Mouse (Mus musculus): ENCODE measurements at regions not wholly inside any gene's neighbourhood (a gene's known extent, or its start where the extent isn't known, plus 50 kb on each side); places are given as distances from the start of the nearest gene placed in this dataset. TPM values are rescaled to one million over a fixed set of nuclear protein-coding genes. Genes with fewer than 3 reads are reported as not detected.

DNA sequence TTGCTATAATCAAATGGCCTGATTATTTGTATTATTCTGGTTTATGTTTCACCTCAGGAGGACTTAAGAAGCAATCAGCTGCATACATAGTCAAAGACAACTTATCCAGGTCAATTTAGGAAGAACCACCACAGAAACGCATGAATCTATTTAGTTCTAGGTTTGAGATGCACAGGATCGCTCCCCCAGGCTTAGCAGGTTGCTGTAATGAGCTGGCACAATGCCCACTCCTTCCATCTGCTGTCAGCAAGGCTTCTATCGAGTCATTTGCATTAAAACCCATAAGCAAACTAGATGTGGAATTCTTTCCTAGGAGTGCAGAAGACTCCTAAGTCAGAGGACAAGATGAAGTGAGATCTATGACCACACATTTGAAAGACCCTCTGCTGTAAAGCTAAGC, 455.6 kb downstream of the Tecrl start:
- ATAC-seq: no peak
- Histone ChIP-seq H3K27ac (no peak overlapping the region), H3K4me2 (no peak overlapping the region), H3K4me3 (no peak overlapping the region), H3K27me3 (replicated peaks) (no peaks in the 10 kb centered on the region), H3K36me3 (no peaks in the 10 kb centered on the region), H3K9me3 (replicated peaks) (no peaks in the 10 kb centered on the region), H3K9ac (no peak overlapping the region), H3K4me1 (no peaks in the 10 kb centered on the region)
- WGBS (ENCODE audit: insufficient replicate concordance): 56% methylated on average over 3 of the region's 3 CpGs

DNA sequence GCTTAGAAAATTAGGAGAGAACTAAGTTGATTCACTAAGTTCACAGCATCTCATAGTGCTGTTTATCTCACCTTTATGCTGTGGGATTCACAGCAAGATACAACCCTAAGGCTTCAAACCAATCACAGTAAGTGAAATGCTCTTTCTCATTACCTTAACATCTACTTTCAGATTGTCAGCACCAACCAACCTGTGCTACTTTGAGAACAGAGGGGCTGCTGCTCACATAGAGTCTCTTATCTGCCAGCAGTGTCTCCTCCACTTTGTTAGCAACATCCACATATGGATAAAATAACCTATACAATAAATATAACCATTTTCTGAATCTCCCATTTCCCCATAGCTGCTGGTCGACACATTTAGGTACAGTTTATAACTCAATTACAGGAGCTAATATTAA, 456.1 kb downstream of the Tecrl start:
- no peaks in the 10 kb centered on the region for H3K36me3 ChIP-seq
- whole genome bisulfite sequencing (ENCODE audit: insufficient replicate concordance): 63% methylated on average over 1 of the region's 1 CpGs
- H3K27me3 ChIP-seq (replicated peaks): no peaks in the 10 kb centered on the region
- no peak overlapping the region for H3K27ac ChIP-seq
- no peak overlapping the region for H3K9ac ChIP-seq
- no peak overlapping the region for H3K4me3 ChIP-seq
- H3K4me1 ChIP-seq: no peaks in the 10 kb centered on the region
- no peak for ATAC-seq
- no peak overlapping the region for H3K4me2 ChIP-seq
- H3K9me3 ChIP-seq (replicated peaks): no peaks in the 10 kb centered on the region

DNA sequence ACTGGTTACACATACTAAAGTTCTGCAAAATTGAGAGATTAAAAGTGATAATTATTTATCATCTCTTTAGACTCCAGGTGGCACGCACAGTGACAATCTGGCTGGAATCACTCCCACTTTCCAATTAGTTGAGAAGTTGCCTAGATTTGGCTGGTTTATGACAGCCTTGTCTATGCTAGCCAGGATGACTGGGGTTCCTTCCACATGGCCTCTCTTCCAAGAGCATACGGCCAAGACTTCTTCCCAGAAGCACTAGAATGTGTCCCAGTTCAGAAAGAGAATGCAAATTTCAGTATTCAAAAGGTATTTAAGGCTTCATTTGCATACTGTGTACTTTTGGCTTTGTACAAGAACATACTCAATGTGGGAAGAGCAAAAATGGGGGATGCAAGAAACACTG, 456.6 kb downstream of the Tecrl start:
- Histone ChIP-seq H3K9ac (no peak overlapping the region), H3K27ac (no peak overlapping the region), H3K4me1 (no peaks in the 10 kb centered on the region), H3K9me3 (replicated peaks) (no peaks in the 10 kb centered on the region), H3K27me3 (replicated peaks) (no peaks in the 10 kb centered on the region), H3K36me3 (no peaks in the 10 kb centered on the region), H3K4me3 (no peak overlapping the region), H3K4me2 (no peak overlapping the region)
- 63% methylated on average over 2 of the region's 2 CpGs for WGBS (ENCODE audit: insufficient replicate concordance)
- ATAC-seq: no peak

DNA sequence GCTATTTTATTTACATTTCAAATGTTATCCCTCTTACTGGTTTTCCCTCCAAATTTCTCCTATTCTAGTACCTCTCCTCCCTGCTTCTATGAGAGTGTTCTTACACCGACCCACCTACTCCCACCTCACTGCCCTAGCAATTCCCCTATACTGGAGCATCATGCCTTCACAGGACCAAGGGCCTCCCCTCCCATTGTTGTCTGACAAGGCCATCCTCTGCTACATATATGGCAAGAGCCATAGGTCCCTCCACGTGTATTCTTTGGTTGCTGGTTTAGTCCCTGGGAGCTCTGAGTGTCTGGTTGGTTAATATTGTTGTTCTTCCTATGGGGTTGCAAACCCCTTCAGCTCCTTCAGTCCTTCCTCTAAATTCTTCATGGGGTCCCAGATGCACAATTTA, 485.7 kb downstream of the Tecrl start:
- Histone ChIP-seq H3K9me3 (replicated peaks) (no peaks in the 10 kb centered on the region), H3K27me3 (replicated peaks) (no peaks in the 10 kb centered on the region), H3K4me2 (no peak overlapping the region), H3K9ac (no peak overlapping the region), H3K4me1 (no peaks in the 10 kb centered on the region), H3K36me3 (no peaks in the 10 kb centered on the region), H3K4me3 (no peak overlapping the region), H3K27ac (no peak overlapping the region)
- ATAC-seq: no peak
- 59% methylated on average over 2 of the region's 2 CpGs for WGBS (ENCODE audit: insufficient replicate concordance)

DNA sequence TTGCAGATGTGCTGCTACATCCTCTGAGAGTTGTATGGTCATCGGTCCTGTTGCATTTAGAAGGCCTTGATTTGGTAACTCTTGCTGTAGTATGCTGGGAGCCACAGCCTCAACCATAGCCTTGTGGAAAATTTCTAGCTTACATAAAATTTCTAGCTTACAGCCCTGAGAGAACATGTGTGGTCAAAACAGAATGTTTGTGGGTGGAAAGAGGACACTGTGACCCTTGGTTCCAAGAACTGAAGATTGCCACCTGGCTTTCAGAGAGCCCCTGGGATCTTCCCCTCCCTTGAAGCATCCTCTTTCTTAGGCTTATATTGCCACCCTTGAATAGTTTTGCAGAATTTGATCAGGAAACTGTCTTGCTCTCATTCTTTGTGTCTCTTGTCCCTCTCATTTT, 490.6 kb downstream of the Tecrl start:
- Histone ChIP-seq H3K27ac (no peak overlapping the region), H3K4me3 (no peak overlapping the region), H3K27me3 (replicated peaks) (no peaks in the 10 kb centered on the region), H3K9ac (no peak overlapping the region), H3K4me1 (no peaks in the 10 kb centered on the region), H3K36me3 (no peaks in the 10 kb centered on the region), H3K9me3 (replicated peaks) (no peaks in the 10 kb centered on the region), H3K4me2 (no peak overlapping the region)
- 59% methylated on average over 1 of the region's 1 CpGs for WGBS (ENCODE audit: insufficient replicate concordance)
- no peak for ATAC-seq

DNA sequence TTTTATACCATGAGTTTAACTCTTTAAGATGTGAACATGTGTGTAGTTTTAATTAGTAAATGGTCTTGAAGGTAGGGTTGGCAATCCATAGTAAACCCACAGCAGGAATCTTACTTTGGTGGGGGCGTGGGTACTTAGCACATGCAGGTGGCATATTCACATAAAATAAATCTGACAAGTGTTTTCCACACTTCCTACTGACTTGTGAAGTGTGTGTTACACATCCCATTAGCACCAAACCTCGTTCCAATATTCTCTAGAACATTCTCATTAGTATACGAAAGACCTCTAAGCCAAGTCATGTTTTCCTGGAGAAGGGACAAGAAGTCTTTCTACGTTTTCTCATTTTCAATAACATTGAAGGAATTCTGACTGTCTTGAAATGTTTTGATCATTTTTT, 529.7 kb downstream of the Tecrl start:
- H3K36me3 ChIP-seq: no peaks in the 10 kb centered on the region
- no peak overlapping the region for H3K4me3 ChIP-seq
- H3K9ac ChIP-seq: no peak overlapping the region
- no peaks in the 10 kb centered on the region for H3K9me3 ChIP-seq (replicated peaks)
- H3K27ac ChIP-seq: no peak overlapping the region
- ATAC-seq: no peak
- H3K4me2 ChIP-seq: no peak overlapping the region
- no peaks in the 10 kb centered on the region for H3K4me1 ChIP-seq
- 59% methylated on average over 4 of the region's 4 CpGs for WGBS (ENCODE audit: insufficient replicate concordance)
- H3K27me3 ChIP-seq (replicated peaks): no peaks in the 10 kb centered on the region

DNA sequence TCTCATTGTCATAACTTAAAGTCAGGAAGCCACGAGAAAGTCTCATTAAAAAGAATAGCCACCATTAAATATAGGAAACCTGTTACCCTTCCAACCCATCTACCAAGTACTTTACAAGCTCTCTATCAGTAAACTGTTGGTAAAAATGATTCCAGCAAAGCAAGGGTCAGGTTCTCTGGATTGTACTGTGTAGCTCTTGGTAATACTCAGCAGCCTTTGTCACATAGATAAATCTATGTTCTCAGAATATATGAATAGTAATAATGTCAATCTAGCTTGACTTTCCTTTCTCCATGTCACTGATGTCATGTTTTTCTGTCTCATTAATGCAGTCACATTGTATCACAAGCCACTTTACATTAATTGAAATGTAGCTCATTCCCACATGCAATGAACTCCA, 561.8 kb downstream of the Tecrl start:
- Histone ChIP-seq H3K4me2 (no peak overlapping the region), H3K36me3 (no peaks in the 10 kb centered on the region), H3K4me3 (no peak overlapping the region), H3K27ac (no peak overlapping the region), H3K4me1 (no peaks in the 10 kb centered on the region), H3K27me3 (replicated peaks) (no peaks in the 10 kb centered on the region), H3K9me3 (replicated peaks) (no peaks in the 10 kb centered on the region), H3K9ac (no peak overlapping the region)
- WGBS (ENCODE audit: insufficient replicate concordance): 64% methylated on average over 1 of the region's 1 CpGs
- ATAC-seq: no peak

MicroRNAs encoded in the stretch of these regions (microRNA counts, 519-probe panel; counts per million panel counts)
- 582 counts per million, percentile 70 among the panel's probes with 10 or more counts for microRNA mmu-miR-1187

Small RNA genes lying in the stretch of these regions (microRNA-seq; reads per million reads assigned to microRNA genes)
- gene Mir1187: not detected

All from liver, embryonic 12.5 days (tissue).